Mouse (Mus musculus) ES-E14 (cell line): ENCODE measurements around the gene Mapk8ip1. TPM values are rescaled to one million over a fixed set of nuclear protein-coding genes. Genes with fewer than 3 reads are reported as not detected.

ENCODE experiments used
- DNase-seq: peaks from one replicate; pipeline ENCODE4 v3.0.0-alpha.2; 2013; ENCODE audit warnings: low read depth, low spot score
- H3K27ac ChIP-seq: 2 replicates; pipeline ENCODE4 v1.5.1; 2012; ENCODE audit warnings: low read depth, mild to moderate bottlenecking, low read length, moderate library complexity, mixed read lengths; ENCODE audit not compliant: poor library complexity, insufficient read depth, severe bottlenecking
- H3K36me3 ChIP-seq: 2 replicates; pipeline ENCODE4 v1.6.1; 2012; ENCODE audit warnings: mild to moderate bottlenecking, low read length, moderate library complexity, mixed read lengths; ENCODE audit not compliant: control insufficient read depth, poor library complexity, insufficient read depth, severe bottlenecking
- H3K4me1 ChIP-seq, 2 experiments: fragments of 150-350 bp in 1 of 2; sonication (generic) in 1 of 2; 2 replicates each; pipeline ENCODE4 v1.6.1; 2012; ENCODE audit warnings: low read length in 2 of 2, mild to moderate bottlenecking in 1 of 2, mixed read lengths in 1 of 2; ENCODE audit not compliant: control insufficient read depth in 2 of 2, insufficient read depth in 2 of 2, poor library complexity in 1 of 2
- H3K4me3 ChIP-seq, 2 experiments: fragments of 150-350 bp in 1 of 2; sonication (generic) in 1 of 2; 2 replicates each; pipeline ENCODE4 v1.5.1; 2012; ENCODE audit warnings: low read length in 2 of 2, low read depth in 1 of 2, mild to moderate bottlenecking in 1 of 2, mixed read lengths in 1 of 2; ENCODE audit not compliant: insufficient read depth in 1 of 2, poor library complexity in 1 of 2, severe bottlenecking in 1 of 2
- H3K9ac ChIP-seq: 2 replicates; pipeline ENCODE4 v1.6.1; 2012; ENCODE audit warnings: low read depth, mild to moderate bottlenecking, low read length, mixed read lengths; ENCODE audit not compliant: poor library complexity, insufficient read depth, severe bottlenecking
- H3K9me3 ChIP-seq: fragments of 150-350 bp; sonication (generic); 2 replicates; pipeline ENCODE4 v1.6.1; 2012; ENCODE audit warnings: low read depth, mild to moderate bottlenecking, low read length; ENCODE audit not compliant: control insufficient read depth, insufficient read depth
- CHD2 ChIP-seq: IDR thresholded peaks from 2 replicates; pipeline ENCODE4 v1.6.1; 2014; ENCODE audit warnings: mild to moderate bottlenecking, low read depth, low read length, inconsistent platforms
- HCFC1 ChIP-seq: IDR thresholded peaks from 2 replicates; pipeline ENCODE4 v1.6.1; 2012; ENCODE audit warnings: low read length, inconsistent platforms, borderline replicate concordance; ENCODE audit not compliant: insufficient read depth
- MAFK ChIP-seq: IDR thresholded peaks from 2 replicates; pipeline ENCODE4 v1.6.1; 2014; ENCODE audit warnings: mild to moderate bottlenecking, low read depth, low read length, inconsistent platforms; ENCODE audit not compliant: insufficient read depth
- ZC3H11A ChIP-seq: IDR thresholded peaks from 2 replicates; pipeline ENCODE4 v1.6.1; 2012; ENCODE audit warnings: low read depth, mild to moderate bottlenecking, inconsistent platforms, low read length, borderline replicate concordance
- ZNF384 ChIP-seq: IDR thresholded peaks from 2 replicates; pipeline ENCODE4 v1.6.1; 2012; ENCODE audit warnings: low read depth, low read length, inconsistent platforms
- in situ Hi-C, 2 experiments: fragments of 600-800 bp; cut with MboI; formaldehyde crosslinking; loops; one replicate each; pipeline ENCODE4 v1.15.1; 2025; ENCODE audit warnings: low sequenced_read_pairs in 2 of 2, inconsistent platforms in 1 of 2; ENCODE audit not compliant: unreplicated experiment in 2 of 2
- total RNA-seq: library from RNA; depleted of rRNA; stranded (reverse); fragments of 300-350 nt; gene quantifications from 2 replicates; pipeline ENCODE4 v1.2.3, GENCODE M21; 2012

Mapk8ip1 gene
- total RNA-seq, 1 experiment: 11.6 TPM

- no peaks in the 10 kb centered on the region for H3K4me1 ChIP-seq
- H3K4me3 ChIP-seq: no peak overlapping the region
- H3K9ac ChIP-seq: no peak overlapping the region
- H3K27ac ChIP-seq: no peak overlapping the region
- in situ Hi-C loops: no loop called here
- no peaks in the 10 kb centered on the region for H3K36me3 ChIP-seq
- no peak for DNase-seq
- no peaks in the 10 kb centered on the region for H3K9me3 ChIP-seq
- TF ChIP-seq HCFC1 (no peak), ZC3H11A (no peak), CHD2 (no peak), MAFK (no peak), ZNF384 (no peak)
Measured at GRCm38 (mm10) chr2:92443313-92443712, 42.2 kb upstream of the Mapk8ip1 start.

- H3K27ac ChIP-seq: no peak overlapping the region
- no peaks in the 10 kb centered on the region for H3K4me1 ChIP-seq
- no peak overlapping the region for H3K9ac ChIP-seq
- no peak for TF ChIP-seq ZC3H11A
- TF ChIP-seq MAFK: no peak
- no peak for TF ChIP-seq HCFC1
- TF ChIP-seq ZNF384: no peak
- in situ Hi-C loops: no loop called here
- H3K36me3 ChIP-seq: no peaks in the 10 kb centered on the region
- DNase-seq: no peak
- no peaks in the 10 kb centered on the region for H3K9me3 ChIP-seq
- H3K4me3 ChIP-seq: no peak overlapping the region
Measured at GRCm38 (mm10) chr2:92442419-92443001, 41.4 kb upstream of the Mapk8ip1 start.

GRCm38 (mm10) chr2:92440432-92440831 lies 39.4 kb upstream of the Mapk8ip1 start:
- no peak overlapping the region for H3K4me3 ChIP-seq
- in situ Hi-C loops: no loop called here
- no peak overlapping the region for H3K9ac ChIP-seq
- H3K36me3 ChIP-seq: no peaks in the 10 kb centered on the region
- H3K4me1 ChIP-seq: no peaks in the 10 kb centered on the region
- TF ChIP-seq CHD2: no peak
- TF ChIP-seq ZNF384: no peak
- no peak for TF ChIP-seq MAFK
- TF ChIP-seq HCFC1: no peak
- H3K9me3 ChIP-seq: no peaks in the 10 kb centered on the region
- no peak overlapping the region for H3K27ac ChIP-seq
- no peak for DNase-seq

GRCm38 (mm10) chr2:92438567-92438966 lies 37.5 kb upstream of the Mapk8ip1 start:
- Histone ChIP-seq H3K4me3 (no peak overlapping the region), H3K27ac (no peak overlapping the region), H3K9me3 (no peaks in the 10 kb centered on the region), H3K36me3 (no peaks in the 10 kb centered on the region), H3K9ac (no peak overlapping the region), H3K4me1 (no peaks in the 10 kb centered on the region)
- TF ChIP-seq CHD2 (no peak), HCFC1 (no peak), ZNF384 (no peak), ZC3H11A (no peak), MAFK (no peak)
- DNase-seq: no peak
- in situ Hi-C loops: loop anchor here in 1 of 2 experiments (10.0 kb wide), 1 partner anchor 474 kb away; no protein-coding TSS in a partner anchor

- H3K9me3 ChIP-seq: no peaks in the 10 kb centered on the region
- no peak overlapping the region for H3K9ac ChIP-seq
- in situ Hi-C loops: loop anchor here in 1 of 2 experiments (10.0 kb wide), 1 partner anchor 473 kb away; no protein-coding TSS in a partner anchor
- DNase-seq: peak; percentile 91
- H3K36me3 ChIP-seq: no peaks in the 10 kb centered on the region
- TF ChIP-seq HCFC1 (no peak), ZC3H11A (peak; percentile 66; the same call in 1 of the 2 replicates)
- peaks cover 0 to 3% of the 10 kb centered on the region in 2 experiments; a peak in 2 of 4 replicates for H3K4me1 ChIP-seq
- H3K27ac ChIP-seq: no peak overlapping the region
- H3K4me3 ChIP-seq: no peak overlapping the region
Measured at GRCm38 (mm10) chr2:92437875-92438274, 36.8 kb upstream of the Mapk8ip1 start.
